Mouse (Mus musculus) adipocyte (in vitro differentiated cells): ENCODE measurements around the gene Plcd3.

ENCODE experiments used
- DNase-seq: peaks from one replicate; pipeline ENCODE4 v3.0.0-alpha.2; 2016; ENCODE audit warnings: low spot score

Plcd3 gene

GRCm38 (mm10) chr11:103020713-103021335 is 80.6 kb downstream of the Plcd3 start:
- DNase-seq: peak; percentile 49
